Mouse (Mus musculus) liver, embryonic 16.5 days (tissue): ENCODE measurements at regions not wholly inside any gene's neighbourhood (a gene's known extent, or its start where the extent isn't known, plus 50 kb on each side); places are given as distances from the start of the nearest gene placed in this dataset.

Source experiments
- ATAC-seq: fragments of 200-750 bp; cut with Nextera tagmentation; 2 replicates; pipeline ENCODE4 v1.8.0; 2017; ENCODE audit warnings: low read depth, mild to moderate bottlenecking, moderate number of reproducible peaks, moderate library complexity
- H3K27ac ChIP-seq: fragments of 300-500 bp; sonication (generic); 2 replicates; pipeline ENCODE4 v1.5.1; 2014; ENCODE audit warnings: mild to moderate bottlenecking, low read length
- H3K27me3 ChIP-seq: fragments of 300-500 bp; sonication (generic); 2 replicates; pipeline ENCODE4 v1.6.1; 2014; ENCODE audit warnings: low read depth, low read length, mixed read lengths; ENCODE audit not compliant: control insufficient read depth, insufficient read depth
- H3K36me3 ChIP-seq: fragments of 300-500 bp; sonication (generic); 2 replicates; pipeline ENCODE4 v1.6.1; 2014; ENCODE audit warnings: mild to moderate bottlenecking; ENCODE audit not compliant: control insufficient read depth, insufficient read depth
- H3K4me1 ChIP-seq: fragments of 300-500 bp; sonication (generic); 2 replicates; pipeline ENCODE4 v1.6.1; 2014; ENCODE audit warnings: low read depth, low read length, mixed read lengths; ENCODE audit not compliant: control insufficient read depth
- H3K4me2 ChIP-seq: fragments of 300-500 bp; sonication (generic); 2 replicates; pipeline ENCODE4 v1.6.1; 2014; ENCODE audit warnings: low read depth, low read length, mixed read lengths
- H3K4me3 ChIP-seq: fragments of 300-500 bp; sonication (generic); 2 replicates; pipeline ENCODE4 v1.5.1; 2014; ENCODE audit warnings: low read depth, mild to moderate bottlenecking, low read length
- H3K9ac ChIP-seq: fragments of 300-500 bp; sonication (generic); 2 replicates; pipeline ENCODE4 v1.6.1; 2014; ENCODE audit warnings: low read depth, low read length
- H3K9me3 ChIP-seq: fragments of 300-500 bp; sonication (generic); replicated peaks from 2 replicates; pipeline ENCODE4 v1.6.1; 2016; ENCODE audit warnings: low read length; ENCODE audit not compliant: control insufficient read depth
- WGBS: fragments of 180-500 bp; shearing (Covaris S2); extraction: QIAGEN DNeasy Blood & Tissue Kit; methylation state at CpG from one replicate; pipeline ENCODE4 v1.1.7; 2014; ENCODE audit not compliant: insufficient replicate concordance; 5-methylcytosine and 5-hydroxymethylcytosine counted together

DNA sequence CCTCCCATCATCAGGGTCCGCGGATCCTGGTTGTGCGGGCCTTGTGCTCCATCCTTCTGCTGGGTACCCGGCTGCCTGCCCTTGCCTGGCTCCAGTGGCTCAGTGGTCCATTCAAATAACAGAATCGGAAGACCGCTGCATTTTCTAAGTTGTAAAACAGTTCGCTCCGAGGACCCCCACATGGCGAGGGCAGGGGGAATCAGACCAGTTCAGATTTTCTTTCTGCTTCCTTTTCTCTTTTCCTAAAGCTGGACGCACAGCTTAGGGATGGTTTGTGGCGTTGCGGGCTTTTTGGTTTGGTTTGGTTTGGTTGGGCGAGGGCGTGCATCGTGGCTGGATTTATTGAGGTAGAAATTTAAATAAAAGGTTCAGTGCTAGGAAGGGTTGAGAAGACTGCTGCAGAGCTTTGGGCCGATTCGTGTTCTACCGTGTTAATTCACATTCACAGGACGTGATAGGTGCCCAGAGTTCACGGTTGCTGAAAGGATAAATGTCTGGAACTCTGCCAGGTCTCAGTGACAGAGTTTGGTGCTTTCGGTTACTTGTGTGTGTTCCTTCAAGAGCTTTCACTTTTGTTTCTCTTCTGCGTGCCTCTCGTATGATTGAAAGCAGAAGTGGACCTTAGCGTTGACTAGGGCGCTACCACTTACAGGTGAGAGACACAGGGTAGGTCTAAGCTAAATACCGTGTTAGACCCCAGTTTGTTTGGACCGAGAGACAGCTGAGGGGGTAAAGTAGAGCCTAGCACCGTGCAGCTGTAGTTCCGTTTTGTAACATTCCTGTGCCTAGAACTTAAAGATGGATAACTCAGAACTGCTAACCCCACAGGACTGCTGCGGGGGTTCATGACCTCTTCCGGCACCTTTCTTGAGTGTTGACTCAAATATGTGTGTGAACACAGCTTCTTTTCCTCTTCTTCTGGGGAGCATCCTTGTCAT, 61.9 kb upstream of the Ak4 start:
- 0 out of 2 replicates have a peak, but pooled peaks have one; percentile 3 for ATAC-seq
- peaks cover 11% of the 10 kb centered on the region for H3K4me1 ChIP-seq

GRCm38 (mm10) chr4:101356093-101356953, 62.8 kb upstream of the Ak4 start:
- no peaks in the 10 kb centered on the region for H3K9me3 ChIP-seq
- 1% methylated on average over 93 of the region's 107 CpGs for WGBS
- ATAC-seq: peak; percentile 82

More for the DNA sequence above, 61.9 kb upstream of the Ak4 start:
- Histone ChIP-seq H3K9ac (peak overlapping the region; percentile 71), H3K9me3 (no peaks in the 10 kb centered on the region), H3K4me3 (peak overlapping the region; percentile 71), H3K36me3 (no peaks in the 10 kb centered on the region), H3K27me3 (no peaks in the 10 kb centered on the region), H3K4me2 (peak overlapping the region; percentile 96), H3K27ac (peak overlapping the region; percentile 60)
- 6% methylated on average over 31 of the region's 31 CpGs for WGBS

DNA sequence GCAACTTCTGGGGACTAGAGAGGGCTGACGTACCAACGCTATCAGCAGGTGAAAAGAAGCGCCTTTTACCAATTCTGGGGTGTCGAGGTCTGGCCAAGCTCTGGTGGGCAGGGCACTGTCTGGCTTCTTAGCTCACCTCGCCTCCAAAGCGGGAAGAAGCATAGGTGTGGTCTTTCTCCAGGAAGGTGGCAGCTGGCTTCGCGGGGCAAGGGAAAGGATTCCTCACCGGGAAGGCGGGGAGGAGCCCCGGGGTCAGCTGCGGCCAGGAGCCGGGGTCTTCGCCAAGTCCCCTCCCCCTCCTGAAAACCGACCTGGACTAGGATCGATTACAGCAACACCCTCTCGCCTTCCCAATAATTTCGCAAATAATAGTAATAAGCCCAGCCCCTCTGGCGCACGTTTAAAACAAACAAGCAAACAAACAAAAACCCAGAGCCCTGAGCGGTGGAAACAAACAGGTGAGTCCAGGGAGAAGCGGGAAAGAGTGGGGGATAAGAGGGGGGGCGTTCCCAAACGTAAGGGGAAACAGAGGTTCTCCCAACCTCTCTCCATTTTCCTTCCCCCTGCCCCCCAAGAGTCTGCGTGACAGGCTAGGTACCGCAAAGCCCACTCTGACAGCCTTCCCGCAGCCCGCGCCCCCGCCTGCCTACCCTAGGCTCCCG, 63.5 kb upstream of the Ak4 start:
- H3K27ac ChIP-seq: peak overlapping the region; percentile 63; the same call in 1 of the 2 replicates
- 2% methylated on average over 30 of the region's 31 CpGs for WGBS
- H3K4me1 ChIP-seq: peaks cover 11% of the 10 kb centered on the region
- no peaks in the 10 kb centered on the region for H3K36me3 ChIP-seq
- H3K27me3 ChIP-seq: no peaks in the 10 kb centered on the region
- H3K4me3 ChIP-seq: peak overlapping the region; percentile 71
- H3K4me2 ChIP-seq: peak overlapping the region; percentile 96
- no peaks in the 10 kb centered on the region for H3K9me3 ChIP-seq
- ATAC-seq: no peak
- peak overlapping the region; percentile 71 for H3K9ac ChIP-seq

More at GRCm38 (mm10) chr4:101356093-101356953, 62.8 kb upstream of the Ak4 start:
- Histone ChIP-seq H3K27me3 (no peaks in the 10 kb centered on the region), H3K36me3 (no peaks in the 10 kb centered on the region), H3K4me3 (peak overlapping the region; percentile 71), H3K4me1 (peaks cover 11% of the 10 kb centered on the region), H3K27ac (peak overlapping the region; percentile 63), H3K9ac (peak overlapping the region; percentile 71), H3K4me2 (peak overlapping the region; percentile 96)

DNA sequence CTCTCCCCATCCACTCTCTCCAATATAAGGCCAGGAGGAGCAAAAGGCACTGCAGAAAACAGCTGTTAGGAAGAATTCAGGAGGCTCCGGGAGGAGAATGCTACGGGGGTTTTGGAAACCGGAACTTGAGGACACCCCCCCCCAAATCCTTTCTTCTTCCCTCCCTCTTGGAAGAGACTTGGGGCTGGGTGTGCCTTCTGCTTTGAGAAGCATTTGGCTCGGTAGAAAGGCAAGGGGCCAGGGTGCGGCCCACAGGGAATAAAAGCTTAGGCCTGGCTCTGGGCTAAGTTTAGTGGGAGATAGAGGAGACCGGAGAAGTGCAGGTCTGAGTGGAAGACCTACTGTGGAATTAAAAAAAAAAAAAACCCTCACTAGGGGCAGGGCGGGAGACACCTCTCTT, 64.1 kb upstream of the Ak4 start:
- Histone ChIP-seq H3K4me1 (peaks cover 11% of the 10 kb centered on the region), H3K36me3 (no peaks in the 10 kb centered on the region), H3K9ac (no peak overlapping the region; the same call in 1 of the 2 replicates), H3K4me3 (peak overlapping the region; percentile 71), H3K4me2 (peak overlapping the region; percentile 96), H3K27ac (no peak overlapping the region), H3K27me3 (no peaks in the 10 kb centered on the region), H3K9me3 (no peaks in the 10 kb centered on the region)
- ATAC-seq: no peak
- 19% methylated on average over 7 of the region's 7 CpGs for WGBS

GRCm38 (mm10) chr4:101354086-101354855, 64.8 kb upstream of the Ak4 start:
- H3K9ac ChIP-seq: no peak overlapping the region
- H3K4me2 ChIP-seq: no peak overlapping the region
- H3K4me1 ChIP-seq: peaks cover 11% of the 10 kb centered on the region
- no peaks in the 10 kb centered on the region for H3K9me3 ChIP-seq
- WGBS: 30% methylated on average over 7 of the region's 7 CpGs
- ATAC-seq: no peak
- H3K4me3 ChIP-seq: no peak overlapping the region; the same call in 1 of the 2 replicates
- no peaks in the 10 kb centered on the region for H3K36me3 ChIP-seq
- H3K27me3 ChIP-seq: no peaks in the 10 kb centered on the region
- no peak overlapping the region for H3K27ac ChIP-seq

DNA sequence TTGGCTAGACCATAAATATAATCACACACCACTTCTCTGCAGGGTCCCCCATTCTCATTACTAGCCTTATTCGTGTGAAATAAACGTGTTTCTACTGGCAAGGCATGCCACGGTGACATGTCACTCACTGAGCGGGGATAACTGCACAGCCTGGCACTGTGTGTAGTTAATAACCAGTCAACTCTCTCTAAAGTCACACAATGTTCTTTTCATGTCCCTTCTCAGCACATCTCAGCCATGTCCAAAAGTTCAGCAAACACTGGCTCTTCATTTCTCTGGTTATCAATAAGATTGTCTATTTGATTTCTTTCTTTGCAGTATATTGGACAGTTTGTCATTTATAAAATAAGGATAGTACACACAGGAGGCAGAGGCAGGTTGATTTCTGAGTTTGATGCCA, 66.9 kb upstream of the Ak4 start:
- Histone ChIP-seq H3K4me2 (no peak overlapping the region), H3K9me3 (no peaks in the 10 kb centered on the region), H3K4me3 (no peak overlapping the region), H3K4me1 (peaks cover 2% of the 10 kb centered on the region; the same call in 1 of the 2 replicates), H3K9ac (no peak overlapping the region), H3K36me3 (no peaks in the 10 kb centered on the region), H3K27me3 (no peaks in the 10 kb centered on the region), H3K27ac (no peak overlapping the region)
- 74% methylated on average over 4 of the region's 4 CpGs for WGBS
- no peak for ATAC-seq

GRCm38 (mm10) chr4:101351716-101352115, 67.4 kb upstream of the Ak4 start:
- Histone ChIP-seq H3K4me1 (0 out of 2 replicates have a peak, but pooled peaks cover 2% of the 10 kb centered on the region), H3K4me3 (no peak overlapping the region), H3K27me3 (no peaks in the 10 kb centered on the region), H3K27ac (no peak overlapping the region), H3K4me2 (no peak overlapping the region), H3K9me3 (no peaks in the 10 kb centered on the region), H3K36me3 (no peaks in the 10 kb centered on the region), H3K9ac (no peak overlapping the region)
- 80% methylated on average over 3 of the region's 3 CpGs for WGBS
- ATAC-seq: no peak

DNA sequence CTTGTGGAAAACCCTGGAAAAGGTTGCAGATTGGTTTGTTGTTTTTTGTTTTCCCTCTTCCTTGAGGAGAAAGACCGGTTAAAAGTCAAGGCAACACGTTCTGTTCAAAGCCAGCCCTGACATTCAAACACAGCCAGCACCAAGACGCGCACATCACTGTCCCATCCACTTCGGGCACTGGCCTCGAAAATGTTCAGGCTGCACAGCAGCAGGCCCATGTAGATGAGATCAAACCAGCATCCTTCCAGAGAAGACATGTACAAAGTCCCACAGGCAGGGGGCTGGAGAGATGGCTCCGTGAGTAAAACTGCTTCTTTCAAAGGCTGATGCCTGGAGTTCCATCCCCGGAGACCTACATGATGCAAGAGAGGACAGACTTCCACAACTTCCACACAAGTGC, 68.4 kb upstream of the Ak4 start:
- Histone ChIP-seq H3K4me3 (no peak overlapping the region), H3K27me3 (no peaks in the 10 kb centered on the region)
- ATAC-seq: no peak

More for the DNA sequence above, 68.4 kb upstream of the Ak4 start:
- no peaks in the 10 kb centered on the region for H3K9me3 ChIP-seq
- WGBS: 82% methylated on average over 8 of the region's 8 CpGs
- H3K4me2 ChIP-seq: no peak overlapping the region
- H3K36me3 ChIP-seq: no peaks in the 10 kb centered on the region; the same call in 1 of the 2 replicates
- H3K4me1 ChIP-seq: 0 out of 2 replicates have a peak, but pooled peaks cover 2% of the 10 kb centered on the region
- H3K27ac ChIP-seq: no peak overlapping the region
- H3K9ac ChIP-seq: no peak overlapping the region
